Mouse (Mus musculus): ENCODE results near the gene Retn. TPM values are rescaled to one million over a fixed set of nuclear protein-coding genes. Genes with fewer than 3 reads are reported as not detected.
A peak's percentile ranks its signal among the peaks of the same experiment; 100 is the strongest.

The Retn gene
- total RNA-seq, 2 experiments from 2014 or later: 0.22 to 0.59 TPM

DNA sequence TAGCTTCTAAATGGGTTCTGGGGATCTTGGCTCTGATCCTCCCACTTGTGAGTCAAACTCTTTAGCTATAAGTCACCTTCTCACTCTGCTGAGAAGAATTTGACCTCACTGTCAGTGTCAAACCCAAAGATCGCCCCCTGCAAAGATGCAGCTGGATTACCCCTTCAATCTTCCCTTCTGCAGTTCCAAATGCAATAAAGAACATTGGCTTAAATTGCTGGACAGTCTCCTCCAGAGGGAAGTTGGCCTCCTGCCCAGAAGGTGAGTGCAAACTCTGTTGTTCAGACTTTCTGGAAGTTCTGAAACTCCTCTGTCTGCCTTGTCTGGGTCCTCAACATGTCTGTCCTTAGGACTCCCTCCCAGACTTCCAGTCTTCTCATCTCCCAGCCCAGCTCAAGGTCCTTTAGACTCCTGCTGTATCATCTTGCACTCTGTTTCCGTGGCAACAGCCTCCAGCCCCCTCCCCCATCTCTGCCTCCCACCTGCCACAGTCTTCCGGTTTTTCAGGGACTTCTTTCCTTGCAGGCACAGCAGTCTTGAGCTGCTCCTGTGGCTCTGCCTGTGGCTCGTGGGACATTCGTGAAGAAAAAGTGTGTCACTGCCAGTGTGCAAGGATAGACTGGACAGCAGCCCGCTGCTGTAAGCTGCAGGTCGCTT is 1.3 kb downstream of the Retn start:
- no peak for ATAC-seq (ENCODE audit: poor library complexity, severe bottlenecking)

DNA sequence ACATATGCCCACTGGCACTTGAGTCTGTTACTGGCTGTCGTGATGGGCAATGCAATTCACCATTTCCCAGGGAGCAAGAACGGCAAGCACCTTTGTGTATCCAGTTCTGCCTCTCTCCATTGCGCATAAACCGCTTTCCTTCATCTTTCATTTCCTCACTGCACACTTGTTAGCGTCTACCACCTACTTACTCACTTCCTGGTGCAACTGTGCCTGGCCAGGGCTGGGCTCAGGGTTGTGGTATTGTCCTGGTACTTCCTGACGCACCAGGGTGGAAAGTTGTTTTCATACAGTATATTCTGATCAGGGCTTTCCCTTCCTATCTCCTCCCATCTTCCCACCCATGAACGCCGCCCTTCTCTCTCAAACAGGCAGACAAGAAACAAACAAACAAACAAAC is 5.3 kb downstream of the Retn start:
- ATAC-seq (ENCODE audit: poor library complexity, severe bottlenecking): peak; percentile 61

DNA sequence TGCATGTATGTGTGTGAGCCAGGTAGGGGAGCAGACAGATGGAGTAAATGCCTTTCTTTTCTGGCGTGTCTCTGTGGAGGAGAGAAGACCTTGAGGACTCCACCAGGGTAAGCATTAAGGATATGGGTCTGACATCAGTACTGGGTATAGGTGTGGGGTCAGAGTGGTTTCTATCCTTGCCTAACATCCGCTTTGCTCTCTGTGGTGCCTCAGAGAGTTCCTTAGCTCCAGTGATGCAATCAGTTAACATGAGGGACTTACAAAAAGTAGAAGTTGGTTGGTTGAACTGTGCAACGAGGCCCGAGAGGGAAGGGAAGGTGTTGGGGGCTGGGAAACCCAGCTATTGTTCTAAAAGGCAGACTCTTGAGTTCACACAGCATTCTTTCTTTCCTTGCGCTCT is 8.8 kb downstream of the Retn start:
- ATAC-seq (ENCODE audit: poor library complexity, severe bottlenecking): peak; percentile 81

DNA sequence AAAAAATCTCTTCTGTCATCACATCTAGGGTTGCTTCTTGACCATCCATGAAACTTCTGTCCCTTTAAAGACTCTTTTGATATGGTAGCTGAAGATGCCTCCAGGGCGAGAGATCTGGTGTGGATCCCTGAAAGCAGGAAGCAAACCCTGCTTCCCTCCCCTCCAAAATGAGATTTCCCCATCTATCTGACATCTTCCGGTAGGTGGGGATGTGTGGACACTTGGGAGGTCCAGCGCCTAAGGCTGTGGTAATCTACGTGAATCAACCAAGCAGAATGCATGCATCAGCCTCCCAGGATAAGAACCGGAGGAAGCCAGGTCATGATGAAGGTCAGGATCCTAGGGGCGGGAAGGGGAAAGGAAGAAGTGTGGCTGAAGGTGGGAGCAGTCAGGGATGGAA is 9.9 kb downstream of the Retn start, which contains the start of gene Mcemp1:
Mcemp1 (plus strand) TSS at position 248 of the 400 bp plus-strand sequence.
- peak; percentile 48 for ATAC-seq (ENCODE audit: poor library complexity, severe bottlenecking)

DNA sequence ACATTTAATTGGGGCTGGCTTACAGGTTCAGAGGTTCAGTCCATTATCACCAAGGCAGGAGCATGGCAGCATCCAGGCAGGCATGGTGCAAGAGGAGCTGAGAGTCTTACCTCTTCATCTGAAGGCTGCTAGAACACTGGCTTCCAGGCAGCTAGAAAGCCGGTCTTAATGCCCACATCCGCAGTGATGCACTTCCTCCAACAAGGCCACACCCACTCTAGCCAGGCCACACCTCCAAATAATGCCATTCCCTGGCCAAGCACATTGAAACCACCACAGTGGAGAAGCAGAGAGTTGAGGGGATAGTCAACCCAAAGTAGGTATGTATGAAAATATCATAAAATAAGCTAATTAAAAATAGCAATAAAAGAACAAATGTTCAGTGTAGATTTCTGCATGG is 14.8 kb downstream of the Retn start:
- peak; percentile 56 for ATAC-seq (ENCODE audit: poor library complexity, severe bottlenecking)

DNA sequence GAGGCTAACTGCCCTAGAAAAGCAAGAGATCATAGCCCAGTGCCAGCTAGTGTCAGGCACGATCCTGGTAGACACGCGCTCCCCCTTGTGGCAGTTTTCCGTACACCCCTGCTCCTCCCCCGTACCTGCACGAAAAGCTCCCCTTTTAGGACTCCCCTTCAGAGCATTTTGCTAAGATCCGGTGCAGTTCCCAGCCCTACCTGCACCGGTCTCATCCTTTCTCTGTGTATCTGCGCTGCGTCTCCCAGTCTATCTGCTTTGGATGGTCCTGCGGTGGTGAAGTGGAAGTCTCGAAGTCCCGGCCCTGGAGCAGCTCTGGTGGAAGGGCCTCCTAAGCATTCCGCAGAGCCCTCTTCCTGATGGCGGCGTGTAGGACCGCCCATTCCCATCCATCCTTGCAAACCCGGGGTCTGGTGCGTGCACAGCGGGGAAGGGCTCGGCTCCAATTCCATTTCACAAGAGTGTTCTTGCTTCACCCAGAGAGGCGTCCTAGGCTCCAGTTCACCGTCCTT is 16.5 kb downstream of the Retn start, which contains the start of gene Fcor:
Fcor (minus strand) TSS at position 383 of the 512 bp plus-strand sequence.
- ATAC-seq (ENCODE audit: poor library complexity, severe bottlenecking): peak; percentile 53

DNA sequence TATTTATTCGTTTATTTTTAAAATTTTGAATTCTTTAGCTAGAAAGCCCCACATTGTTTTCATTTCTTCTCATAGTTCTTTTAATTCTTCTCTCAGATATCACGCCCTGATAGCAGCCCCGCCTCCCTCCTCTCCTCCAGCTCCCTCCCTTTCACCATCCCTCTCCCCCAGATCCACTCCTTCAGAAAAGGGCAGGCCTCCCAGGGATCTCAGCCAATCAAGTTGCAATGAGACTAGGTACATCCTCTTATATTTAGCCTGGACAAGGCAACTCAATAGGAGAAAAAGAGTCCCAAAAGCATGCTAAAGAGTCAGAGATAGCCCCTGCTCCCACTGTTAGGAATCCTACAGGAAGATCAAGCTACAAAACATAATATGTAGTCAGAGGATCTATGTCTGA is 19.1 kb downstream of the Retn start:
- ATAC-seq (ENCODE audit: poor library complexity, severe bottlenecking): no peak

DNA sequence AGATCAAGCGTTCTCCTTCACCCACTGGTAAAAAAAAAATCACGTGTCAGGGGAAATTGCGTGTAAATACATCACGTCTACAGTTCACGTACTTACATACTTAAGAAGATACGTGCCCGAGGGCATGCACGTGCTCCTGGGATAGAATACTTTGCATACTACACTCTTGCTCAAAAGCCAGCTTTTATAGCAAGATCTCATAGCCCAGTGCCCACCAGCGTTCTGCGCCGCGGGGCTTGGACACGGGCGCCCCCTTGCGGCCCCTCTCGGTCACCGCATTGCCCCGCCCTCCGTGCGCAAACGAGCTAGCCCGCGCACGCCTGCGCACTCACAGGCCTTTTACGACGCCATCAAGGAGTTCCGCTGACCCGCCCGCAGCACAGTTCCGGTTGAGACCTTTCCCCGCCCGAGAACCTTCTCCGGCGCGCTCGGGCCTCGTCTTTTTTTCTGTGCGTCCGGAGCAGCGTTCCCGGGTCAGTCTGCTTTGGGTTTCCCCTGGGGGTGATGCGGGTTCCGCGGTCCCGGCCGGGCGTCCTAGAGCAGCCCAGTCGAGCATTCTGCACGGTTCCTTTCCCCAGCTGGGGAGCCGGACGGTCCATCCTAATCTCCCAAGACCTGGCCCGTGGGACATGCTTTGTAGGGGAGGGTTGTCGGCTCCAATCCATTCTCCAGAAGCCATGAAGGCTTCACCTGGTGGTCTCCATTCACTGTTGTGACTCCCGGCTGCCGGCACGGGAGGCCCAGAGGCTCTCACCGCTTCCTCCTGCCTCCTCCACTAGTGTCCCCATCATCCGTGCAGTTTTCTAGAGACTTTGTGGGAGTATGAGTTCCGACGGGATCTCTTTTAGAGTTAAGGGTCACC is 20.8 kb downstream of the Retn start, which contains the start of gene Trappc5:
Trappc5 (plus strand) TSS at position 169 of the 862 bp plus-strand sequence.
- ATAC-seq (ENCODE audit: poor library complexity, severe bottlenecking): peak; percentile 84

DNA sequence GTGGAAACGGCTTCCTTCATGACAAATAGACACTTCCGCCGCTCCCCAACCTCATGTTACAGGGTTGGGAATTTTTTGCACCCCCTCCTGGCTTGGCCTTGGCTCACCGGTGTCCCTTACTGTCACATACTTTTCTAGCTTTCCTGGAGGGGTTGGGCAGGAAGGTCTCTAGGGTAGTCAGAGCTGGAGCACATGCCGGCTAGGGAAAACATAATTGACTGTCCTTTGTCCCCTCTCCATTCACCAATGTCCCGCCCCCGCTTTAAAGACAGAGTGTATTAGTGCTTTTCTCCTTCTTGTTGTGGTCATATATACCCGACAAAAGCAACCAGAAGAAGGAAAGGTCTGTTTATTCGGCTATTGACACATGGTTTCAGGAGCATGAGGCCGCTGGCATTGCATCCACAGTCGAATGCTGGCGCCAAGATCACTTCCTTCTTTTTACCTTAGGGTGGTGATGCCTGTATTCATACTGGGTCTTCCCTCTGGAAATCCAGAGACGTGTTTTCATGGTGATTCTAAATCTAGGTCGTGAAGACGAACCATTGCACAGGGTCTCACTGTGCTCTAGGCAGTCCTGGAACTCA is 21.5 kb downstream of the Retn start:
- peak; percentile 48 for ATAC-seq (ENCODE audit: poor library complexity, severe bottlenecking)

DNA sequence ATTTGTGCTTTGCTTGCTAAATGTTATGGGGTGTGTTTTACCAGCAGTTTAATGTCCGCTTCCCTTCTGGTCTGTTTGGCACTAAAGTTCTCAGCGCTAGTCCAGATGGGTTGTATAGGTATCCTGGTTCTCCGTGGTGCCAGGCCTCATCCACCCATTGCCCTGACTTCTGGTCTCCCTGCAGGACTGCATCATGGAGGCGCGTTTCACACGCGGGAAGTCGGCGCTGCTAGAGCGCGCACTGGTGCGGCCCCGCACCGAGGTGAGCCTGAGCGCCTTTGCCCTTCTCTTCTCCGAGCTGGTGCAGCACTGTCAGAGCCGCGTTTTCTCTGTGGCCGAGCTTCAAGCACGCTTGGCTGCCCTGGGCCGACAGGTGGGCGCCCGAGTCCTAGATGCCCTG is 23.3 kb downstream of the Retn start:
- ATAC-seq (ENCODE audit: poor library complexity, severe bottlenecking): no peak

DNA sequence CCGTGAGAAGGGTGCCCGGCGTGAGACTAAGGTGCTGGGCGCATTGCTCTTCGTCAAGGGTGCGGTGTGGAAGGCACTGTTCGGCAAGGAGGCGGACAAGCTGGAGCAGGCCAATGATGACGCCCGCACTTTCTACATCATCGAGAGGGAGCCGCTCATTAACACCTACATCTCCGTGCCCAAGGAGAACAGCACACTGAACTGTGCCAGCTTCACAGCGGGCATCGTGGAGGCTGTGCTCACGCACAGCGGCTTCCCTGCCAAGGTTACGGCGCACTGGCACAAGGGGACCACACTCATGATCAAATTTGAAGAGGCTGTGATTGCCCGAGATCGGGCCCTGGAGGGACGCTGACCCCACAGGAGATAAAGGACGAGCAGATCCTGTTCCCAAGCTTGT is 23.7 kb downstream of the Retn start:
- no peak for ATAC-seq (ENCODE audit: poor library complexity, severe bottlenecking)

DNA sequence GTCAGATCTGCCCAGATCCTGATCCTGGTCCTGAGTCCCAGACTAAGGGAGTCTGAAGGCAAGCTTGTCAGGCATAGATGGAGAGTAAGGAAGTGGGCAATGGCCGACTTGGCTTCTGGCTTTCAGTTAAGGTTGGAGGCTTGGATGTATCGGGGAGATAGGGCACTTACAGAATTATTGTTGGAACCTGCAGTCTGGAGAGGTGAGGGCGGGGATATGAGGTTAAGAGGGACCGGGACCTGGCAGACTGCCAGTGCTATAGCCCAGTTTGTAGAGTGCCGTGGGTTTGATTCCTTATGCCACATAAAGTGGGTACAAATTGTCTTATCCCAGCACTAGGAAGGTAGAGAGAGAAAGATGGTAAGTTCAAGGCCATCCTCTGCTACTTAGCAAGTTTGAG is 24.1 kb downstream of the Retn start:
- ATAC-seq (ENCODE audit: poor library complexity, severe bottlenecking): no peak

DNA sequence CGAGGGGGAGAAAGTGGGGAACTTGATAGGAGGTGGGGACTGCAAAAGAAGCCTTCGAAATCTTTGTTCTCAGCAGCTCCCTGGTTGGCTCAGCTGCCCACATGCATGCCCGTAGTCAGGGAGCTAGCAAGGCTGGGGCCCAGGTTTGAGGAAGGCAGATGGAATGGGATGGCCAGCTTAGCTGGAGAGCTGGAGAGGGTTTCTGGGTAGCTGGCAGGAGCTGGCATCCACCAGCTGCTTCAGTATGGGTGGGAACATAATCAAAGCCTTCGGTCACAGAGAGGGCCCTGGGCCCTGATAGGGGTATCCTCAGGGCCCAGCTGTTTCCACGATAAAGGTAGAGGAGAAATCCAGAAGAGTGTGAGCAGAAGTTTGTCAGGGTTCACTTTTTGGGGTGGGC is 26.9 kb downstream of the Retn start:
- ATAC-seq (ENCODE audit: poor library complexity, severe bottlenecking): no peak

DNA sequence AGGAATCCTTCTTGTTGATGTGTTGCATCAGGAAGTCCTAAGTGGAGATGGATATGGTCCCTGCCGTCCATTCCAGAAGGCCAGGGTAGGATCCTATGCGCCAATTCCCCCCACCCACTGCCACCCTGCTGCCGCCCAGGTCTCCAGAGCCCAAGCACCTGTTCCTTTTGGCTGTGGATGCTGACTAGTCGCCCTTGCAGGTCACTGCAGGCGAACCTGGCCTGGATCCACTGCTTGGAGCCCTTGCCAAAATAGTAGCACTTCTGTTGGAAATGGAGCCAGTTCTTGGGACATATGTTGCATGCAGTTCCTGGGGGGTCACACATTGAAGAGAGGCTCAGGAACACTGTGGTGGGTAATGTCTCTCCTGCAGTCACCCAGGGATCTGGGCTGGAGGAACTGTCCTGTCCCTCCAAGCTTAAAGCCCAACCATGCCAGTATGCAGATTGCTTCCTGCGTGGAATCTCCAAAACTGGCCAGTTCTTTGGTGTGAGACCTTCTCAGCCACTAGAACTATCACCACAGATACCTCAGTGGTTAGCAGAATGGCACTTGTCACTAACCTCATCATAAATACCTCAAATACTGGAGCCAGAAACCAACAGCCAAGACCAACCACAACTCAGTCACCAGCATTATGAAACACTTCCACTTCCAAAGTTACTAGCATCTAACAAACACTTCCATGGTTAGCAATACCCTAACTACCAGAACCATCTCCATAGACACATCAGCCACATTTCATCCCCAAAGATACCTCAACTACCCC is 28.0 kb downstream of the Retn start:
- peak; percentile 57; the same call in 1 of the 2 replicates for ATAC-seq (ENCODE audit: poor library complexity, severe bottlenecking)

DNA sequence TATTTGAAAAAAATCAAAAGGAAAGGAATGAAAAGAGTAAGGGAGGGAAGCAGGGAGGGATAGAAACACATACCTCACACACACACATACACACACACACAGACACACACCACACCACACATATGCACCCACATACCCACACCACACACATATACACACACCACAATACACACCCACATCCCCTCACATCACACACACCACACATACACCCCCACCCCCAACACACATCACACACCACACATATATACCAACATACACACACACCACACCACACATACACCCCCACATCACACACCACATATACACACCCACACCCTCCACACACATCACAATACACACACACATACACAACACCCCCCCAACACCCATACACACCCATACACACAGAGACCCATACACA is 29.0 kb downstream of the Retn start:
- no peak for ATAC-seq (ENCODE audit: poor library complexity, severe bottlenecking)

DNA sequence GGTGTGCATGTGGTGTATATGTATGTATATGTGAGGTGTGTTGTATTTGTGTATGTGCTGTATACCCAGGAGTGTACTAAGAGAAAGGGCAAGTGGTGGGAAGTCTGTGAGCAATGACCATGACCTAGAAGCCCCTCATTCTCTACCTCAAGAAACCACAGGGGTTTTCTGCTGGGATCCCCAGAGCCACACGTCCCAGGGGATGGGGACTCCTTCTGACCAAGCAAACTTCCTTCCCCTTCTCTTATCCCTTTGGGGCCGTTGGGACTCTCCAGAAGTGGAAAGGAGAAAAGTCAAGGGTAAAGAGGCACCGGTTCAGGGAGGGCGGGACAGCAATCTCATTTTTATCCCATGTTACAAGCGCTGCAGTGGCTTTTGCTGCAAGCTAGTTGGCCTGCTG is 29.9 kb downstream of the Retn start:
- ATAC-seq (ENCODE audit: poor library complexity, severe bottlenecking): no peak

DNA sequence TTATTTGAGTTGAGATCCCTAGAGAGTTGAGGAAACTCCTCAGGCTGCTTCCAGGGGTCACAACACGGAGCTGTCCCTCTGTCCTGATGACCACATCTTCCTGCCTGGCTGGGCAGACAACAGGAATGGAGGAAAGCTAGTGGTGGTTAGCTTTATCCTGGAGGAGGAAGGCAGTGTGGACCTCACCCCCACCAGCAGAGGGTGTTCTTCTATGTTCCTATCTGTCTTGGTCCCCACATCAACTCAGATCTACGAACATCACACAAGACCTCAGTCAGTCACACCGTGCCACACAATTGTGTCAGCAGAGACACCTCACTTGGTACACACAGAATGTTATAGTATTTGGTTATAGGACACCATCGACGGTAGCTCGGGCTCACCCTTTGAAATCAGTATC is 32.0 kb downstream of the Retn start:
- ATAC-seq (ENCODE audit: poor library complexity, severe bottlenecking): peak; percentile 45; the same call in 1 of the 2 replicates

DNA sequence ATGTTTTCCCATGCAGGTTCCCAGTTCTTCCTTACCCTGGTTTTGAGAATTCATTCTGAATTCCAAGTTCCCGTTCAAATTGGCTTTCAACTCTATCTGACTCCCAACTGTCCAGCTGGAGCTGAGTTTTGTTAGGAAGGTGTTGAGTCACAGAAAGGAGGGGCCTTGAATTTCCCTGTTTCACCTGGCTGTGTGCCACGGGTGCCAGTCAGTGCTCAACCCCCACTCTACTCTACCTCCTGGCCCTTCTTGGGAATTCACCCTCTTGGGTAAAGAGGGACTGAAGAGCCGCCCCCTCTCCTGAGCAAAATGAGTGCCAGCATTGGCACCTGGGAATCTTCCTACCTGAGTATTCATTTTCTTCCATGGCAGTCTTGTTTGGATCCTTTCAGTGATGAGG is 35.2 kb downstream of the Retn start:
- no peak for ATAC-seq (ENCODE audit: poor library complexity, severe bottlenecking)

DNA sequence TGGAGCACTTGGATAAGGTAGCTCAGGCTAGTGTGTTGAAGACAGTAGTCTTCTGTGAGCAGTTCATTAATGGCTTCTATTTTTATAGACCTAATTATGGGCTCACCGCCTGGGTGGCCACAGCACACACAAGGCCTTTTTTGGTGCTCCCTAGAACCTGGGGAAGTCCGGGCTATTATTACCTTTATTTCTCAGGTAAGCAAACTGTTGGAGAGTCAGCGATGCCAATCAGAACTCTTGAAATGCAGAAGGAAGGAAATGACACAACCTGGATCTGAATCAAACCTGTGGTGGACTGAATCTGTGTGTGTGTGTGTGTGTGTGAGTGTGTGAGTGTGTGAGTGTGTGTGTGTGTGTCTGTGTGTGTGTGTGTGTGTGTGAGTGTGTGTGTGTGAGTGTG is 38.6 kb downstream of the Retn start, which contains the start of gene Fcer2a:
Fcer2a (minus strand) TSS at position 55 of the 400 bp plus-strand sequence.
- ATAC-seq (ENCODE audit: poor library complexity, severe bottlenecking): no peak

DNA sequence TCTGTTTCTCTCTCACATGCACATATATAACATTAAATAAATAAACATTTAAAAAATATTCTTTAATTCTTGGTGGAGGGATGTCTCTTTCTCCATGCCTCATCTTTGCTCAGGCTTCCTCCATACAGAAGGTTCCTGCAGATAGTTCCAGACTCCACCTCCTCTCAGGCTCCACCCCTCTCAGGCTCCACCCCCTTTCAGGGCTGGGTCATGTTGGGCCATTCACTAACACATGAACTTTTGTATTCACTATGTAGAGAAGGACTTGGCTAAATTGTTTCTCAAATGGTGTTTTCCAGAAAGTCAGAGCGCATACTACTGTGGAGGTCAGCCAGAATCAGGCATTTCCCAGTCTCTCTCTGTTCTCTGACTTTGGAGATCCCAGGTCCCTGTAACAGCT is 45.9 kb downstream of the Retn start:
- ATAC-seq (ENCODE audit: poor library complexity, severe bottlenecking): no peak

DNA sequence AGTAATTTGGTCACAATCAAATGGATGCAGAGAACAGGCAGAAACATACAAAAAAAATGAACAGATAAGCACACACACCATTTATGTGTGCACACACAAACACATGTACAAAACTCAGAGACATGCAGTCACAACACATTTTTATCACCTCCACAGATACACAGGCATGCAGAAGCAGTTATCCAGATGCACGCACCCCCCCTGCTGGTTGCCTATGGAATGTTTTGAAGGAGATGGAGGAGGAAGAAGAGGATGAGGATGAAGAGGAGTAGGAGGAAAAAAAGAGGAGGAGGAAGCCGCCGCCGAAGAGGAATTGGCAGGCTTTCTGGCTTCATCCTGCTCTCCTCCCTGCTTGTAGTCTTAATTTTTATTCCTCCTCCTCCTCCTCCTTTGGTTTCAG is 50.1 kb downstream of the Retn start:
- peak; percentile 57; the same call in 1 of the 2 replicates for ATAC-seq (ENCODE audit: poor library complexity, severe bottlenecking)
